Mouse (Mus musculus): ENCODE data around the gene Ptprg.

GRCm38 (mm10) chr14:12099390-12100333 lies 546.3 kb downstream of the Ptprg start:
- no peak for TF ChIP-seq CTCF (IDR thresholded peaks at IDR 0.05; ENCODE audit: extremely low read depth, insufficient read length, insufficient replicate concordance, low read depth, low read length)
- no peak for TF ChIP-seq POLR2A (IDR thresholded peaks at IDR 0.05; ENCODE audit: low read depth, low read length)

All from small intestine, adult 2 months (tissue).